Mouse (Mus musculus) intestine, embryonic 14.5 days (tissue): ENCODE data around the gene Tdrd9. TPM values are rescaled to one million over a fixed set of nuclear protein-coding genes. Genes with fewer than 3 reads are reported as not detected.

Source experiments
- ATAC-seq: fragments of 200-750 bp; cut with Nextera tagmentation; replicated peaks from 2 replicates; pipeline ENCODE4 v1.8.0; 2017; ENCODE audit warnings: low read depth, moderate number of reproducible peaks, moderate TSS enrichment, moderate library complexity; ENCODE audit not compliant: low FRiP score, low TSS enrichment
- DNase-seq: peaks from one replicate; pipeline ENCODE4 v3.0.0-alpha.2; 2018; ENCODE audit warnings: low spot score
- H3K27ac ChIP-seq: fragments of 300-500 bp; sonication (generic); 2 replicates; pipeline ENCODE4 v1.5.1; 2014; ENCODE audit warnings: low read depth, mild to moderate bottlenecking, control low read depth
- H3K27me3 ChIP-seq: fragments of 300-500 bp; sonication (generic); replicated peaks from 2 replicates; pipeline ENCODE4 v1.6.1; 2014; ENCODE audit warnings: low read length, control low read depth; ENCODE audit not compliant: control insufficient read depth, insufficient read depth
- H3K36me3 ChIP-seq: fragments of 300-500 bp; sonication (generic); 2 replicates; pipeline ENCODE4 v1.6.1; 2014; ENCODE audit warnings: low read length, control low read depth; ENCODE audit not compliant: control insufficient read depth, insufficient read depth
- H3K4me1 ChIP-seq: fragments of 300-500 bp; sonication (generic); replicated peaks from 2 replicates; pipeline ENCODE4 v1.6.1; 2014; ENCODE audit warnings: low read length, control low read depth, mixed read lengths; ENCODE audit not compliant: control insufficient read depth, insufficient read depth
- H3K4me2 ChIP-seq: fragments of 300-500 bp; sonication (generic); 2 replicates; pipeline ENCODE4 v1.6.1; 2014; ENCODE audit warnings: low read length
- H3K4me3 ChIP-seq: fragments of 300-500 bp; sonication (generic); 2 replicates; pipeline ENCODE4 v1.5.1; 2014; ENCODE audit warnings: low read depth, low read length, control low read depth, mixed read lengths
- H3K9ac ChIP-seq: fragments of 300-500 bp; sonication (generic); 2 replicates; pipeline ENCODE4 v1.6.1; 2014; ENCODE audit warnings: mild to moderate bottlenecking, low read length
- H3K9me3 ChIP-seq: fragments of 300-500 bp; sonication (generic); 2 replicates; pipeline ENCODE4 v1.6.1; 2016; ENCODE audit warnings: low read length, control low read depth; ENCODE audit not compliant: control insufficient read depth
- WGBS: fragments of 180-500 bp; shearing (Covaris S2); extraction: QIAGEN DNeasy Blood & Tissue Kit; methylation state at CpG from one replicate; pipeline ENCODE4 v1.1.7; 2014; 5-methylcytosine and 5-hydroxymethylcytosine counted together
- polyA plus RNA-seq: library from polyadenylated mRNA; unstranded; fragments of >200 nt; fragmentation: Nextera tagmentation; extraction: Ambion mirVana; gene quantifications from 2 replicates; pipeline ENCODE4 v1.2.1, GENCODE M21; 2014

Tdrd9 gene
- polyA plus RNA-seq, 1 experiment from 2014 or later: 0.28 TPM

DNA sequence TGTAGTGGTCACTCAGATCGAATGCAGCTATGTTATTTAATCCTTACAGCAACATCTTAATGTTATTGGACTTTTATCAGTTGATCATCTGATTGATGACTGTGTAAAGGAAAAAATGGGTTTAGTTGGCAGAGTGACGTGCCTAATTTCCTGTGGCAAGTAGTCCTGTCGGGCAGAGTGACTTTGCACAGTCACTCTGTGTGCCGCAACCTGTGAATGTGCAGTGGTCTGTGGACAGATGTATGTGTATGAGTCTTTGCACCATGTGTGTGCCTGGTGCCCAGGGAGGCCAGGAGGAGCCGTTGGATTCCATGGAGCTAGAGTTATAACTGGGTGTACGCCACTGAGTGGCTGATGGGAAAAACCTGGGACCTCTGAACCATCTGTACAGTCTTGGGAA is 3.2 kb downstream of the Tdrd9 start:
- H3K4me1 ChIP-seq: no peaks in the 10 kb centered on the region; the same call in 1 of the 2 replicates
- no peaks in the 10 kb centered on the region for H3K9me3 ChIP-seq
- DNase-seq (no peak), ATAC-seq (no peak)
- no peak overlapping the region for H3K4me3 ChIP-seq
- no peak overlapping the region for H3K9ac ChIP-seq
- H3K4me2 ChIP-seq: no peak overlapping the region
- no peak overlapping the region for H3K27ac ChIP-seq
- no peaks in the 10 kb centered on the region for H3K27me3 ChIP-seq
- WGBS: 80% methylated on average over 6 of the region's 6 CpGs
- H3K36me3 ChIP-seq: no peaks in the 10 kb centered on the region

- H3K9me3 ChIP-seq: no peaks in the 10 kb centered on the region
- 37% methylated on average over 6 of the region's 6 CpGs for WGBS
- no peak for DNase-seq
- H3K4me1 ChIP-seq: no peaks in the 10 kb centered on the region; the same call in 1 of the 2 replicates
- no peak overlapping the region for H3K9ac ChIP-seq
- H3K27ac ChIP-seq: peak overlapping the region; percentile 75; the same call in 1 of the 2 replicates
- no peak overlapping the region for H3K4me2 ChIP-seq
- H3K36me3 ChIP-seq: no peaks in the 10 kb centered on the region
- ATAC-seq: no peak
- H3K27me3 ChIP-seq: no peaks in the 10 kb centered on the region
- H3K4me3 ChIP-seq: no peak overlapping the region
These were observed 5.8 kb downstream of the Tdrd9 start for GRCm38 (mm10) chr12:111977138-111977537.

GRCm38 (mm10) chr12:111978274-111978673 is 6.9 kb downstream of the Tdrd9 start:
- H3K36me3 ChIP-seq: no peaks in the 10 kb centered on the region
- H3K4me1 ChIP-seq: no peaks in the 10 kb centered on the region; the same call in 1 of the 2 replicates
- no peaks in the 10 kb centered on the region for H3K9me3 ChIP-seq
- no peak overlapping the region for H3K4me2 ChIP-seq
- DNase-seq (no peak), ATAC-seq (no peak)
- H3K27me3 ChIP-seq: no peaks in the 10 kb centered on the region
- WGBS: 82% methylated on average over 6 of the region's 6 CpGs
- no peak overlapping the region for H3K27ac ChIP-seq
- H3K4me3 ChIP-seq: no peak overlapping the region
- no peak overlapping the region for H3K9ac ChIP-seq

DNA sequence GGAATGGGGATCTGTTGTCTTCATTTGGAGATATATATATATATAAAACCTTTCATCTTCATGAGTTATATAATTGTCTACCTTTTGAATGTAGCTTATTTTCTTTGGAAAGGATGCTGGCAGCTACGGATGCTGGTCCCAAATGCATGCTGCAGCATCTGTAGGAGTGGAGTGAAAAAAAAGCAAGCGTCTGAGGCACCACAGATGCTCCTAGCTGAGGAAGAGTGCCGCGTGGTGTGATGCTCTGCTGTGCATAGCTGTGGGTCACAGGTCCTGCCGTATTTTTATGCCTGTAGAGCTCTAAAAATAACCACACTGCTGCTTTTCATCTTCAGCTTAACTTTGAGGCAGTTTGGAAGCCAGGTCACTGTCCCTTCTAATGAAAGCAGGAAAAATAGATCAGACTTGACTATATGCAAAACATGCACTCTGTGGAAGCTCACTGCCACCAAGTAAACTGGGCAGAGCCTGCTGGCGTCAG is 9.6 kb downstream of the Tdrd9 start, which contains the start of gene Rd3l:
Rd3l (minus strand) TSS at position 431 of the 481 bp plus-strand sequence.
- no peak for ATAC-seq
- H3K4me1 ChIP-seq: no peaks in the 10 kb centered on the region; the same call in 1 of the 2 replicates
- H3K9ac ChIP-seq: no peak within 1 kb of the TSS
- WGBS: 53% methylated on average over 6 of the region's 6 CpGs
- H3K9me3 ChIP-seq: no peaks in the 10 kb centered on the region
- H3K4me3 ChIP-seq: no peak within 1 kb of the TSS
- DNase-seq: no peak
- H3K4me2 ChIP-seq: no peak within 1 kb of the TSS
- no peaks in the 10 kb centered on the region for H3K36me3 ChIP-seq
- no peaks in the 10 kb centered on the region for H3K27me3 ChIP-seq
- no peak within 1 kb of the TSS for H3K27ac ChIP-seq

- H3K27ac ChIP-seq: no peak overlapping the region
- no peak overlapping the region for H3K4me2 ChIP-seq
- 78% methylated on average over 8 of the region's 8 CpGs for WGBS
- DNase-seq (no peak), ATAC-seq (no peak)
- H3K4me1 ChIP-seq: no peaks in the 10 kb centered on the region; the same call in 1 of the 2 replicates
- no peaks in the 10 kb centered on the region for H3K36me3 ChIP-seq
- H3K9me3 ChIP-seq: no peaks in the 10 kb centered on the region
- H3K4me3 ChIP-seq: no peak overlapping the region
- no peak overlapping the region for H3K9ac ChIP-seq
- H3K27me3 ChIP-seq: no peaks in the 10 kb centered on the region
These were observed 10.5 kb downstream of the Tdrd9 start for GRCm38 (mm10) chr12:111981831-111982230.

- 51% methylated on average over 2 of the region's 2 CpGs for WGBS
- H3K27me3 ChIP-seq: no peaks in the 10 kb centered on the region
These were observed 11.8 kb downstream of the Tdrd9 start for GRCm38 (mm10) chr12:111983165-111983564.

DNA sequence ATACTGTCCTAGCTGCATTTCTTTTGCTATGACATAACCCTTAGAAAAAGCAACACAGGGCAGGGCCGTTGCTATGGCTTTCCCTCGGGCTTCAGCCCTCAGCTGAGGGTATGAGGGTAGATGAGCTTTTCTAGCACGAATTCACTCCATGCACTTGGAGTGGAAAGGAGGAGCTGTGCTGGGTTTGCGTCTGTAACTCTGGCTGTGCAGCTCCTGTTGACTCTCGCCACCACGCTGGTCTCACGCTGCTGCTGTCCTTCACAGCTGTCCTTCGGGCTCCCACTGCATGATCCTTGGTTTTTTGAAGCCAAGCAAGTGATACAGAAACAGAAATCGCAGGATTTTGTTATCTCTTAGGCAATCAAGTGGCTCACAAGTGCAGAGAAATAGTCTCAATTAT is 15.4 kb downstream of the Tdrd9 start:
- 48% methylated on average over 9 of the region's 9 CpGs for WGBS
- ATAC-seq (no peak), DNase-seq (no peak)
- Histone ChIP-seq H3K9ac (no peak overlapping the region), H3K4me2 (no peak overlapping the region), H3K36me3 (no peaks in the 10 kb centered on the region), H3K4me1 (no peaks in the 10 kb centered on the region), H3K27ac (no peak overlapping the region), H3K4me3 (no peak overlapping the region), H3K27me3 (no peaks in the 10 kb centered on the region), H3K9me3 (no peaks in the 10 kb centered on the region)

More at GRCm38 (mm10) chr12:111983165-111983564, 11.8 kb downstream of the Tdrd9 start:
- Histone ChIP-seq H3K4me2 (no peak overlapping the region), H3K9ac (no peak overlapping the region), H3K4me1 (no peaks in the 10 kb centered on the region), H3K4me3 (no peak overlapping the region), H3K27ac (no peak overlapping the region), H3K36me3 (no peaks in the 10 kb centered on the region), H3K9me3 (no peaks in the 10 kb centered on the region)
- no peak for DNase-seq
- no peak for ATAC-seq

- WGBS: 86% methylated on average over 5 of the region's 5 CpGs
- Histone ChIP-seq H3K4me1 (no peaks in the 10 kb centered on the region), H3K36me3 (no peaks in the 10 kb centered on the region), H3K4me3 (no peak overlapping the region), H3K9me3 (no peaks in the 10 kb centered on the region), H3K27ac (no peak overlapping the region), H3K9ac (no peak overlapping the region), H3K4me2 (no peak overlapping the region), H3K27me3 (no peaks in the 10 kb centered on the region)
- no peak for DNase-seq
- ATAC-seq: no peak
These were observed 21.3 kb downstream of the Tdrd9 start for GRCm38 (mm10) chr12:111992626-111993025.

DNA sequence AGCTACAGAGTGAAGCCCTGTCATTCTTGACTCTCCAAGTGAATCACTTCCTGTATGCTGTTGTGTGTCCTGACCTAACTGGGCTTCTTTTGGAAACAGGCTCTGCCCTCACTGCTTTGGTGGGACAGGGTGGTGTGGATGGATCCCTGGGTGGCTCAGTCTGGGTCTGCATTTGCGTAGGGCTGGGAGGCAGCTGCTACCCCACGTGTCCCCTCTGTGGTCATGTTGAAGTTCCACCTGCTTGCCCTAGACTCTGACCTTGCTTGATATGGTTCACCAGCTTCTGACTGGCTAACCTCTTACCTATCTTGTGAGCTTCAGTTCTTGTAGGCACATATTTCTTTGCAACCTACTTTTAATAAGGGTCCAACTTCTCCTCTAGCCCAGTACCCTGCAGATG is 23.8 kb downstream of the Tdrd9 start:
- no peaks in the 10 kb centered on the region for H3K27me3 ChIP-seq
- no peaks in the 10 kb centered on the region for H3K4me1 ChIP-seq
- no peak overlapping the region for H3K4me2 ChIP-seq
- DNase-seq: no peak
- no peak overlapping the region for H3K27ac ChIP-seq
- ATAC-seq: no peak
- no peak overlapping the region for H3K4me3 ChIP-seq
- H3K36me3 ChIP-seq: no peaks in the 10 kb centered on the region
- H3K9me3 ChIP-seq: no peaks in the 10 kb centered on the region
- 92% methylated on average over 2 of the region's 2 CpGs for WGBS
- H3K9ac ChIP-seq: no peak overlapping the region
